Mouse (Mus musculus) heart, postnatal 36 days (tissue): ENCODE data around the gene Ccdc24. TPM values are rescaled to one million over a fixed set of nuclear protein-coding genes. Genes with fewer than 3 reads are reported as not detected.

Experiments
- DNase-seq, 2 experiments: peaks; one replicate each; pipeline ENCODE4 v3.0.0; 2021 to 2022
- intact Hi-C: fragments of 180-260 bp; cut with DNase I; formaldehyde crosslinking; loops from one replicate; pipeline ENCODE4 v1.15.1; 2025
- total RNA-seq, 2 experiments: library from RNA; stranded (reverse); gene quantifications; 2 replicates each; pipeline ENCODE4 v1.2.3; 2021

The Ccdc24 gene
- under 1 TPM; 0.08 to 0.33 TPM for total RNA-seq

DNA sequence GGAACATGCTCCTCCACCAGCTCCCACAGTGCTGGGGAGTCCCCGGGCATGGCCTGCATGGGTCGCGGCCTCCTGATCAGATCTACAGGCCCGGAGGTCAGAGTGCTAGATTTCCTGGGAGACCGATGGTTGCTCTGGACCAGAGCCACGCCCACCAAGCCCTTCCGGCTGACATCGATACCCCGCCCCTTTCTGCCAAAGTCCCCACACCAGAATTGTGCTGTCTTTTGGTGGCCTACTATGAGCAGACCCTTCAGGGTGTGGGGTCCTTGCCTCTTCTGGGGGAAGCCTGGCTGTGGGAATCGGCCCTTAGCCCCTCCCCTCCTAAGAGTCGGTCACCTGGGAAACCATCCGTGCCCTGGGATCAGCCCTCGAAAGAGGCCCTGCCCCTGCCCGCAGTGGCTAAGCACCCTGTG, at the start of gene Ccdc24:
Gene Ccdc24, minus strand, starts transcription at position 87 of the 416 bp plus-strand sequence.
- no peak for DNase-seq
- intact Hi-C loops, result no loop called here

DNA sequence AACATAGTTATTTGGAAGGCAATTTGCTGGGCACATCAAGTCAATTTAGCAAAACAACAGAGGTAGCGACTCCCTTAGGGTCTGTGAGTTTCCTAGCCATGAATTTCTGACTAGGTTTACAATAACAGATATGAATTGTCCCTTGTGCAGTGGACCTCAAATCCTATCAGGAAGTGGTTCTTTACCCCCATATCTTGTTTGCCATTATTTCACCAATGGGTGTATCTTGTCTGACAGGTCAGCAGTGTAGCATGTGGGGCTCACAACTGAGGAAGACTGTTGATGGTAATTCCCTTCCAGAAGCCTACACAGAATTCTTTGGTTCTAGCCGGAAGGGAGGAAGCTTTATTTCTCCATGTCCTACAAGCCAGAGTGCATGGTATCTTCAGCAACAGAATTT, 49.0 kb upstream of the Ccdc24 start:
- intact Hi-C loops, result no loop called here
- no peak for DNase-seq

DNA sequence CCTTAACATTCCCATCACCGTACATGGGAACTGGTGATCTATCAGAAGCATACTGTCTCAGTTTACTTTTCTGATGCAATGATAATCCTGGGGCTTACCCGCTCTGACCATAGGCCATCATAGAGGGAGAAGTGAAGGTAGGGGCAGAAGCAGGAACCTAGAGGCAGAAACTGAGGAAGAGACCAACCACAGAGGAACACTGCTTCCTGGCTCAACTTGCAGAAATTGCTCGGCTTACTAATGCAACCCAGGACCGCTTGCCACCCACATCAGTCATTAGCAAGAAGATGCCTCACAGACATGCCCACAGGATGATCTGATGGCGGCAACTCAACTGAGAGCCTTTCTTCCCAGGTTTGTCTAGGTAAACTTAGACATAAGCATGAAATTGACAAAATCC, 46.4 kb upstream of the Ccdc24 start:
- intact Hi-C loops, result loop anchor here (5.0 kb wide), 1 partner anchor 81 kb away; no protein-coding TSS in a partner anchor
- no peak for DNase-seq

DNA sequence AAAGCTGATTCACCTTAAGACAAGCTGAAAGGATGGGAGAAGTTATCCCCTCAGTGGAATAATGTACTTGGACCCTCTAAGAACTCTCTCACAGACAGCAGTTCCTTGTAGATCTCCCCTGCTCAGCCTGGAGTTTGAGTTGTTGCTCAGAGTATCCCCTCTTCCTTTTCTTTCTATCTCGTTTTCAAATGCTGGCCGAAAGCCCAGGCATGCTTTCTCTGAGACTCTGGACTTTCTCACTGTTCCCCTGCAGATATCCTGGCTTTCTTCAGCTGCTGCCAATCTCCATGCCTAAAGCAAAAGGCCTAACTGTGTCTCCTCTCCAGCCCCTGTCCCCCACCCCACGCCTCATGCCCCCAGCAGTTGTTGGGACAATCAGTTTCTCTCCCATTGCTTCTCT, 45.9 kb upstream of the Ccdc24 start:
- intact Hi-C loops, result loop anchor here (5.0 kb wide), 1 partner anchor 81 kb away; no protein-coding TSS in a partner anchor
- DNase-seq, result no peak

DNA sequence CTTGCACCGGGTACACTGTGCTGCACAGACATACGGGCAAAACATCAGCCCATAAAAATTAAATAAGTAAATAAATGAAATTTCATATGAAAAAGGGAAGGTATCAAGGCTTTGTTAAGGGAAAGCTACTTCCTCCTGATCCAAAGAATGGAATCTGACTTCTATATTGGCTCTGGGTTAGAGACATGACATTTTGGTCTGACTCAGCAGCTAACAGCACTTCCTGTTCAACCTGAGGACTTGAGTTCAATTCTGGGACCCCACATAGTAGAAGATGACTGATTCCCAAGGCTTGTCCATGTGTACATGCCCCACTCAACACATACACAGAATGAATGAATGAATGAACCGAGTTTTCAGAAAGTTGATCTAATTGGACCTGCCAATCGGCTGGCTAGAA, 45.5 kb upstream of the Ccdc24 start:
- DNase-seq, result no peak
- intact Hi-C loops, result loop anchor here (5.0 kb wide), 1 partner anchor 81 kb away; no protein-coding TSS in a partner anchor

DNA sequence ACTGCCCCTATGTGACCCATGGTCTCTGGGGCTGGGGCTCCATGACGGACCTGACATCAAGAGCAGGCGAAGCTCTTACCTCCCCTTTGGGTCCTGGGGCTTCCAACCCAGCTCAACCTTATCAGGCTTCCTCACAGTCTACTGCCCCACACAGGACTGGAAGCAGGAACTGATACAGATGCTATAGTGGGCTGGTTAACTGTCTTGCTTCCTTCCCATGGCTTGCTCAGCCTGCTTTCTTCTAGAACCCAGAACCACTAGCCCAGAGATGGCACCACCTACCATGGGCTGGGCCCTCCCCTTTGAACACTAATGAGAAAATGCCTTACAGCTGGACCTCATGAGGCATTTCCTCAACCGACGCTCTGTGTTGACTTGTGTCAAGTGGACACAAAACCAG, 45.0 kb upstream of the Ccdc24 start:
- no peak for DNase-seq
- intact Hi-C loops, result loop anchor here (5.0 kb wide), 1 partner anchor 80 kb away; no protein-coding TSS in a partner anchor

DNA sequence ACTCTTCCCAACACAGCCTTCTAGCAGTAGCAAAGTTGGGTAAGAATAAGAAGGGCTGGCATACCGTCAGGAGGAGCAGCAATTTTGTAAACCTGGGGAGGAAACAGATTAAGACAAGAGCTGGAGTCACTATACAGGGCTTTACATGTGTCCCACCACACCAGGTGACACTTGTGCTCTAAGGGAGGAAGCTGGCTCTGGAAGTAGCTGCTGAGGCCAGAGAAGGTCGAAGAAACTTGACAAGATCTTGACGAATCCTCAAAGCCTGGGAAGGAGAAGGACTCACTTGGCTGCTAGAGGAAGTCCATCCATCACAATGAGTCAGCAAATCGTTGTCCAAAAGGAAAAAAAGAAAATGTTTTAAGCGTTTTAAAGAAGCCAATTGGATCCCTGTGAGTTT, 44.0 kb upstream of the Ccdc24 start:
- intact Hi-C loops, result loop anchor here (5.0 kb wide), 1 partner anchor 79 kb away; no protein-coding TSS in a partner anchor
- DNase-seq, result no peak

DNA sequence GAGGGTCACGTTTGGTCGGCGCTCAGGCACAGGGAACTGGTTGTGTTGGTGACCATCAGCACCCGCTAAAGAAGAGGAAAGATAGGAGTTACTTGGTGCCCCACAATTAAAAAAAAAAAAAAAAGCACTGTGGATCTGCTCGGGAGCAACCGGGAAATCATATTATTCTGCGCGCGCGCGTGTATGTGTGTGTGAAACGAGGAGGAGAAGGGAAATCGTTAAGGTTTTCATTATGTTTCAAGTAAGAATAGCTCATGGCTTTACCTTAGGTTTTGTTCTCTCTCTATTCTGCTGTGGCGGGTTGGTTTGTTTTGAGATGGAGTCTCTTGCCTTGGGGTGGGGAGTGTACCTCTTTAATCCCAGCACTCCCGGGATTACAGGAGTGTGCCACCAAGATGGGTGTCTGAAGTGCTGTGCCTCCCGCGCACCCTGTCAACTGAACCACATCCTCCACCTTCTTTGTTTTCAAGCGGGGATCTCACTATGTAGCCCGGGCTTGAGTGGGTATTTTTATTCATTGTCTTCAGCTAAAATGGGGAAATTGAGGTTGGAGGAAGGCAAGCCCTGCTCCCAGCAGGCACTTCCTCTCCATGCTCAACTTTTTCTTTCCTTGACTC, 43.2 kb upstream of the Ccdc24 start:
- intact Hi-C loops, result loop anchor here (1.0 to 5.0 kb wide), 2 partner anchors 23 to 78 kb away; partner anchors contain the start of gene Dph2
- DNase-seq, result no peak

DNA sequence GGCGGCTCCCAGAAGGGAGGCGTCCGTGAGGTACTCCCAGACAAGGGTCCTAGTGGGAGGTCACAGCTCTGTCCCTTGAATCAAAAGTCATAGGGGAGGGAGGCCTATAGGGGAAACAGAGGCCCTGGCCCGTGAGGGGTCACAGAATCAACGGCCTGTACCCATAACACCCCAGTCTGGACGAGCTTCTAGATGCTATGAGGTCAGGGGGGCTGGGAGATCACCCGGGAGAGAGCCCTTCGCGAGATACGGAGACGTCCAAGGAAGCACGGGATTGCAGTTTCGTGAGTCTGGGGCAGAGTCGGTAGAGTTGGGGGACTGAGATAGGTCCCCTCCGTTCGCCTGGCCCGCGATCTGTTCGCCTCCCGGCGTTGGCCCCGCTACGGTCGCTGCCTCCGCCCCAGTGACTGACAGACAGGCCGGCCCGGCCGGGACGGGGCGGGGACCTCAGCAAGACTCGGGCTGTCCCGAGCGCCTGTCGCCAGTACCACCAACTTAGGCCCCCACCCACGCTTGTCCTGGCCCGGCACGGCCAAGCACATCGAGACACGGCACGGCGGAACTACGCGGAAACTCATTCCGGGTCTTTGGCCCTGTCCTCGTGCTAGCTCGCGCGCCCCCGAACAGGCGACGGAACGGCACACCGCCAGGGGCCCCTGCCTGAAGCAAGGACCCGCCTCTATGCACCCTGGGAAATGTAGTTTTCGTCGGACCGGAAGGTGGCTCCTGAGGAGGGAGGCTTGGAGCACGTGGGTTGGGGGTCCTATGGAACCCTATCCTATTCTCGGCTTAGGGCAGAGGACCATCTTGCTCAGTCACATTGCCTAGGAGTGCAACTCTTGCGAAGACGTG, 42.5 kb upstream of the Ccdc24 start, which contains the start of gene Ipo13:
Gene Ipo13, minus strand, starts transcription at position 409 of the 852 bp plus-strand sequence.
- DNase-seq, result peak; percentile 94 to 98
- intact Hi-C loops, result loop anchor here (1.0 to 5.0 kb wide), 2 partner anchors 23 to 78 kb away; partner anchors contain the start of gene Dph2

DNA sequence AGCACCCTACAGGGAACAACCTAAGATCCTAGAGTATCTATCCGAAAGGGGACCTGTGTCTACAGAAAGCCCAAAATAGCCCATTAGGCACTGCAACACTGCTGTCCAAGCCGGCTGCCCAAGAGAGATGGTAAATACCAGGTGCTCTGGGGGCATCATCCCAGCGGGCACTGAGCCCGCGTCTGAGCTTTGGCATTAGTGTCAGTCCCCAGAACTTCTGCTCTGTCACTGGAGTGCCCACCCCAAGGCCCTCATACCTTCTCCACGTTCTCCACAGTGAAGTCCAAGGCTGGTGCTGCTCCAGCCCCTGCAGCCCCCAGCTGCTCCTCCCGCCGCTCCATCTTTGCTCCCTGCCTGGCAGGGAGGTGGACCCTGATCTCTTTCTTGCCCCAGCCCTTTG, 41.7 kb upstream of the Ccdc24 start:
- no peak for DNase-seq
- intact Hi-C loops, result no loop called here

DNA sequence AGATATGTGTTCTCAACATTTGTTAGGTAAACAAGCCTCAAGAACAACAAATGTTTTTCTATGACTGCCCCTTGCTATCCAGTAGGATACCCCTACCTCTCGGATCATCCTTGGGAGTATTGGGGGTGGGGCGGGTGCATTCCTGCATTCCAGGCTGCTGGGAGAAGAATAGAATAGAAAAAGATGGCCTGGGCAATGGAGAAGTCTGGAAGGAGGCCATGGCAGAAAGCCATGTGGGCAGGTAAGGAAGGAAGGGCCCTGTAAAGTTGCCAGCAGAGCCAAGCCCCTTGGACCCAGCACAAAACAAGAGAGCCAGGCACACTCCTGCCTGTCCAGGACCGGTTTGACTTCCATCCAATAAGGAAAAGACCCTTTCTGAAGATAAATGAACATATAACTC, 41.1 kb upstream of the Ccdc24 start:
- intact Hi-C loops, result no loop called here
- peak in 1 of 2 experiments; percentile 31 for DNase-seq

DNA sequence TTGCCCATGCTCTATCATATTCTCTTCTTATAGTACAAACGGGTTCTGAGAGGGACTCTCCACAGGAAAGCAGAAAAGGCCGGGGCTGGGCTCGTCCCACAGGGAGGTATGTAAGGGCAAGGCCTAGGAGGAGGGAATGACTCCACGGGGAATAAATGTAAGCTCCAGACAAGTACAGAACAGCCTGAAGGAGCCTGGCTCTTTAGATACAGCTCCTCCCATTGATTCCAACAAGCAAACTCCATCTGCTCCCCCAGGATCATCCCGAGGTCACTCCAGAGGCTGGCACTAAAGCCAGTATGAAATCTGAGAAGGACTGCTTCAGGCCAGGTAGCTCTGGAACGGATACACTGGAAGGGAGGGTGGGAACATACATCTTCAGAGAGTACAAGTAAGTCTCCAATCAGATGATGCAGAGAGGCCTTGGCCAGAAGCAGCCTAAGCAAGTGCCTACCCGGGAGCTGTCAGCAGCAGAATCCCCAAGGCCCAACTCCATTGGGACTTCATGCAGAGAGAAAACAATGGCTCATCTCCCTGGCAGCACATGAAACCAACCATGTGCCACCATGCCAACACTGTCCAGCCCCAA, 40.4 kb upstream of the Ccdc24 start:
- DNase-seq, result no peak
- intact Hi-C loops, result no loop called here

DNA sequence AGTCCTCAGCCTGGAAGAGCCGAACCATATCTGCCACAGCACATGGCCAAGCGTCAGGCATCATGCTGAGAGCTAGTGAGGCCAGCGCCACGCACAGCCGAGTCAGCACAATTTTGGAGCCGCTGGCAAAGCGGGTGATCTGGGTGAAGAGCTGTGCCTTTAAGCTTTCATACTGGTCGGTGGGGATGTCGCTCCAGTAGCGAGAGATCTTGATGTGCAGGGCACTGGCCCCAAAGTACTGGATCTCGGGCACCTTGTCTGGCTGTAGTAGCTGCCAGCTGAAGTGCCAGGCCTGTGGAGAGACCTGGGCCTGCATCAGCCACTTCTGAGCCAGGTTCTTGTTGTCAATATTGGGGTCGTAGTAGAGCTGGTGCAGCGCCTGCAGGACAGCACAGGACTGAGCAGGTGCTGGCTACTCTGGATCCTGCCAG, 39.8 kb upstream of the Ccdc24 start:
- DNase-seq, result no peak
- intact Hi-C loops, result no loop called here

DNA sequence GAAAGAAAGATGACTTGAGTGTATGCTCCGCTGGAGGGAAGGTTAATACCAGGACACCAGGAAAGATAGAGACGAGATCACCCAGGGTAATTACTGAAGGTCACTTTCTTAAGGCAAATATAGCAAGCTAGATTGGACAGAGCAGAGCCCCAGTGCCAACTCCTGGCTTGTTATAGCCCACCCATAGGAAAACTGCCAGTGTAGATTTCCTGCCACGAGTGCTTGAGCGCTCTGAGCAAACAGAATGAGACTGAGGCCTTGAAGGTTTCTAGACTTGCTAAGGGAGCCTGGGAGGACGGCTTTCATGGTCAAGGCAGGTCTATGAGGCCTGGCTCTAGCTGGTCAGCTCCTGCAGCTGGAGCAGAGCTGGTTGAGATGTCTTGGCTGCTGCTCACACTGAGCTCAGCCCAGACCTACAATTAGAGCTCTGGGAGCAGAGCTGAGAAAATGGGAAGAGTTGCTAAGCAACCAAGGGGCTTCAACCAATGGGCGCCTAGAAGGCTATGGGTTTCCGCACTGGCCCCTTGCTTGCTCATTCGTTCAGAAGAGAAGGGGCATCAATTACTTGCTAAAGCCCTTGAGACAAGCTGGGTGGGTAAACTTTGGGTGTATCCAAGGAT, 36.6 kb upstream of the Ccdc24 start:
- intact Hi-C loops, result no loop called here
- no peak for DNase-seq

DNA sequence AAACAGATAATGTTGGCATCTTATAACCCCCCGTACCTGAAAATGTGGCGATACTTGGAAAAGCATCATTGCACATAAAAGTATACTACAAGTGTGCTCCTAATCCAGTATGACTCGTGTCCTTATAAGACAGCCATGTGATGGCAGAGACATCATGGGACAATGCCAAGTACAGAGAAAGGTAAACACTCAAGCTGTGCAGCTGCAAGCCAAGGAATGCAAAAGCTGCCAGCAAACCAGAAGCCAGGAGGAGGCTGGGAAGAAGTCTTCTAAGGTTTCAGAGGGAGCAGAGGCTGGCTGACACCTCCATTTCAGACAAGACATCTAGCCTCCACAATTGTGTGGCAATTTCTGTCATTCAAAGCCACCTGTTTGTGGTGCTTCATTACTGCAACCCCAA, 33.8 kb upstream of the Ccdc24 start:
- intact Hi-C loops, result no loop called here
- no peak for DNase-seq

DNA sequence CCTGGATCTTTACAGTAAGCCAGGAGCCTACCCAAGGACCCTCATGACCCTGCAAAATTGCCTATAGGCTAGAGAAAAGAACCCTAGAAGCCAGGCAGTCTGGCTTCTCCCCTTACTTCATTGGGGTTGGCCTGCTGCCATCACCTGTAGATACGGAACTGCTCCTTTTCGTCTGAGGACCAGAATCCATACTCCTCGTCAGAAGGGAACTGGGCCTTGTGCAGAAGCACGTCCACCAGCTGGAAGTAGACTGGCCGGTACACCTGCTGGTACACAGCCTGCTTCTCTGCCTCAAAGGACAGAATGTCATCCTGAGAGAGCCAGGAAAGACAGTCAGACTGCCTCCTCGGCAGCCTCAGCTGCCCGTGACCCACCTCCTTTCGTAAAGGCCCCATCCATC, 32.4 kb upstream of the Ccdc24 start:
- intact Hi-C loops, result no loop called here
- DNase-seq, result no peak

DNA sequence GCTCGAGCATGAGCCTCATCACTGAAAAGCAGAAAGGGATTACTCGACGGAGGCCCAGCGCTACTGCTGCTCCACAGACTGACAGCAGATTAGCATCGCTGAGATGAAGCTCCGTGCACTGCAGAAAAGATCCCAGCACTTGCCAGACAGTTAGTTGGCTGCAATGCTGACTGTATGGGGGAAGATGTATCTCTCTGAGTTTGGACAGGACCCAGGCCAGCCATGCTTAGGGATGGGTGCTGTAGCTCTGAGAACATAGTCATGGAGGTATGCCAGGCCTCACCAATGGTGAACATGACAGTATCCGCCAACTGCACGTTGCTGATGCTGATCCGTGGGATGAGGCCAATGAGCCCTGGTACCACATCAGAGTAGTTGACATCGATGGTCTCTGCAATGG, 31.7 kb upstream of the Ccdc24 start:
- DNase-seq, result no peak

DNA sequence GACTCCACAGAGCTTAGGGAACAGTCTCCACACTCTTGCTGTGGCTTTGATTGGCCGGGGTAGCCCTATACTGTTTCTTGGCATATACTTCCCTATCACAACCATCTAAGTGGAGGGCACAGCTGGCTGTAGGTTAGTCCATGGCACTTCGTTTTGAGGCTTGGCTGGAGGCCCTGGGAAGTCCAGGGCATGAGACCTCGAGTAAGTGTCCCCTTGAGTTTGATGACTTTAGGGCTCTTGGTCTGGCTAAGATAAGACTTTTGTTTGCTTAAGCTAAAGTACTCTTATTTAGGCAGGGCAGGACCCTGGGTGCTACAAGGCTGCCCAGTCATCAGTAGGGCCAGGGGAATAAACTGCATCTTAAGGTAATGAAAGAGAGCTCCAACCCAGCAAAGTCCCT, 25.8 kb upstream of the Ccdc24 start:
- no peak for DNase-seq
- intact Hi-C loops, result no loop called here

More for the DNA sequence above, 31.7 kb upstream of the Ccdc24 start:
- intact Hi-C loops, result no loop called here

DNA sequence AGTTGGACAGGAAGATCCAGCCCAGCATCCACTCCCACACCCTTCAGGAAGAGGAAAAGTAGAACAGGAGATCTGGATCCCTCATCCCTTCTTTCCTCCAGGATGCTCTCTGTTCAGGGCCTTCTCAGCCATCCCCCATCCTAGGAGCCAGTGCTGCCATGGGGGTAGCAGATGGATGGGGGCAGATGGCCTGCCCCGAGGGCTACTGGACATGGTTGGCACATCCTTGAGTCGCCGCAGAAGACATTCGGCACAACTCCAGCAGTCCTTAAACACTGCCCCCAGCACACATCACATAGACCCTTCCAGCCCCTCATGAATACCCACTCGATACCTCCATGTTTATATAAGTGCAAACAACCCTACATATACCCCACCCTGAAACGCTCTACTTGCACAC, 23.7 kb upstream of the Ccdc24 start:
- intact Hi-C loops, result no loop called here

DNA sequence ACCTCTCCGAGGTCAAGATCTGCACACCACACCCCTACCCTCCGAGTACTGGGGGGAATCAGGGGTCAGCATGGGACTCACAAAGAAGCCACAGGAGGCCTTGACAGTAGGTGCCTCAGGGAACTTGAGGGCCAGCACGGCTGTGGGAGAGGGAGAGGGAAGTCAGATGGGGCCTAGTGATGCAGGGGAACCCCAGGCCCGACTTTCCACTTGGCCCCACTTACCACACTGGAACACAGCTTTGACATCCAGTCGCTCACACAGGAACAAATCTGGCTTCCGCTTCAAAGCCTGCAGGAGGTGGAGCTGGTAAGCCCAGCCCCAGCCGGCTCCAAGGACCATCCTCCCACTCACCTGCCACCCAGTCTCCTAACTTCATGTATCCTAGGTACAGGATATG, 23.0 kb upstream of the Ccdc24 start:
- no peak for DNase-seq
- intact Hi-C loops, result no loop called here

More for the DNA sequence above, 23.7 kb upstream of the Ccdc24 start:
- no peak for DNase-seq

DNA sequence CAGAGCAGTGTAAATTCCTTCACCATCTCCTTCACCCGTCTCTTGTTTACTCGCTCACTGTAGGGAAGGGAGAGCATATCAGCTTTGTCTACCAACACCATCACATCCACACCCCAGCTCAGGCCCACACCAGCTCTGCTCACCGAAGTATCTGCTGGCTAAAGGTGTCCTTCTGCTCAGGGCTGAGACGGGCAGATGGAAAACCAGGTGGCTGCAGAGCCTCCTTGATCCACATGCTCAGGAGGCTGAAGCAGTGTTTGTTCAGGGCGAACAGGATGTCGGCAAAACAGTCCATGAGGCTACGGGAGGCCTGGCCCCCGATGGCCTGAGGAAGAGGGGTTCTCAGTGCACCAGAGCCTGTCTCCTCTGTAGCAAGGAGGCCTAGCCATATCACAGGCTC, 22.2 kb upstream of the Ccdc24 start:
- intact Hi-C loops, result no loop called here

More for the DNA sequence above, 22.2 kb upstream of the Ccdc24 start:
- DNase-seq, result no peak
